Mouse (Mus musculus): Measurements from ENCODE around the gene Sgip1.

GRCm38 (mm10) chr4:102907843-102908427 is 166.8 kb downstream of the Sgip1 start:
- TF ChIP-seq MAFK (IDR thresholded peaks at IDR 0.05; ENCODE audit: borderline replicate concordance, low read depth, low read length): no peak
- TF ChIP-seq MYC (IDR thresholded peaks at IDR 0.05; ENCODE audit: low read depth, low read length): no peak
- no peak for TF ChIP-seq MAX (IDR thresholded peaks at IDR 0.05; ENCODE audit: low read length)
- no peak for TF ChIP-seq HCFC1 (IDR thresholded peaks at IDR 0.05; ENCODE audit: low read depth, low read length)
- no peak for TF ChIP-seq POLR2AphosphoS5 (IDR thresholded peaks at IDR 0.05; ENCODE audit: borderline replicate concordance, low read depth, low read length)
- TF ChIP-seq CHD2 (IDR thresholded peaks at IDR 0.05; ENCODE audit: low read length): no peak
- TF ChIP-seq EP300 (IDR thresholded peaks at IDR 0.05; ENCODE audit: low read depth in 1 of 2, low read length in 2 of 2): no peak
- TF ChIP-seq CTCF (IDR thresholded peaks at IDR 0.05 in 2 of 3, conservative IDR thresholded peaks at IDR 0.05 in 1 of 3; ENCODE audit: control insufficient read depth in 1 of 3, insufficient read depth in 1 of 3, low read depth in 2 of 3, low read length in 3 of 3, poor library complexity in 1 of 3, severe bottlenecking in 1 of 3): no peak
- TF ChIP-seq POLR2A (IDR thresholded peaks at IDR 0.05; ENCODE audit: control insufficient read depth in 1 of 2, insufficient read depth in 1 of 2, low read depth in 1 of 2, low read length in 2 of 2, poor library complexity in 1 of 2): no peak
- no peak for TF ChIP-seq KAT2A (conservative IDR thresholded peaks at IDR 0.05; ENCODE audit: low read depth, low read length)
- no peak for TF ChIP-seq POLR2AphosphoS2 (IDR thresholded peaks at IDR 0.05; ENCODE audit: low read length)
- no peak for TF ChIP-seq USF2 (IDR thresholded peaks at IDR 0.05; ENCODE audit: borderline replicate concordance in 1 of 2, insufficient read depth in 1 of 2, low read depth in 1 of 2, low read length in 2 of 2)
- no peak for TF ChIP-seq ZC3H11A (IDR thresholded peaks at IDR 0.05; ENCODE audit: low read depth, low read length)
